Mouse (Mus musculus) ES-E14 (cell line): ENCODE measurements around the gene Gm498.

Source experiments
- CHD2 ChIP-seq: IDR thresholded peaks from 2 replicates; pipeline ENCODE4 v1.6.1; 2014; ENCODE audit warnings: mild to moderate bottlenecking, low read depth, low read length, inconsistent platforms
- HCFC1 ChIP-seq: IDR thresholded peaks from 2 replicates; pipeline ENCODE4 v1.6.1; 2012; ENCODE audit warnings: low read length, inconsistent platforms, borderline replicate concordance; ENCODE audit not compliant: insufficient read depth
- MAFK ChIP-seq: IDR thresholded peaks from 2 replicates; pipeline ENCODE4 v1.6.1; 2014; ENCODE audit warnings: mild to moderate bottlenecking, low read depth, low read length, inconsistent platforms; ENCODE audit not compliant: insufficient read depth
- ZC3H11A ChIP-seq: IDR thresholded peaks from 2 replicates; pipeline ENCODE4 v1.6.1; 2012; ENCODE audit warnings: low read depth, mild to moderate bottlenecking, inconsistent platforms, low read length, borderline replicate concordance
- ZNF384 ChIP-seq: IDR thresholded peaks from 2 replicates; pipeline ENCODE4 v1.6.1; 2012; ENCODE audit warnings: low read depth, low read length, inconsistent platforms

DNA sequence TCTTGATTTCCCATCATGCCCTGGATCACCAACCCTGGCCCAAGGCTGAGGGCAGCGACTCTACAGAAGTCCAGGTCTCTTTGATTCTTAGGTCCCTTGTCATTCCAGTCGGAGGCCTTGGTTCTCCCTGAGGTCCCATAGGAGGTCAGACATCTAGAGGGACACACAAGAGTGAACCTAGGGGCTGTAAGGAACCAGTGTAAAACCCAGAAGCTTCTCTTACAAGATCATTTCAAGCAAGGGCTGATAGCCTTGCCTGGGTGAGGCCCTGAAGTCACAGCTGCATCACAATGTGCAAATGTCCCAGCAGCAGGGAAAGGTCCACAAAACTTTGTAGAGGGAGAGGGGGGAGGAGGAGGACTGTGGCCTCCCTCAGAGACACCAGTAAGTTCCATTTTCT, at the start of gene Gm498:
- TF ChIP-seq HCFC1 (no peak), ZC3H11A (no peak), MAFK (no peak), ZNF384 (no peak), CHD2 (no peak)
